Mouse (Mus musculus) liver, embryonic 15.5 days (tissue): Measurements from ENCODE around the gene Pou6f2. TPM values are rescaled to one million over a fixed set of nuclear protein-coding genes. Genes with fewer than 3 reads are reported as not detected.

Experiments used
- ATAC-seq: fragments of 200-750 bp; cut with Nextera tagmentation; 2 replicates; pipeline ENCODE4 v1.8.0; 2017; ENCODE audit warnings: moderate number of reproducible peaks, mild to moderate bottlenecking, moderate library complexity; ENCODE audit not compliant: insufficient read depth
- H3K27ac ChIP-seq: fragments of 300-500 bp; sonication (generic); replicated peaks from 2 replicates; pipeline ENCODE4 v1.5.1; 2015; ENCODE audit warnings: mild to moderate bottlenecking, inconsistent platforms
- H3K27me3 ChIP-seq: fragments of 300-500 bp; sonication (generic); 2 replicates; pipeline ENCODE4 v1.6.1; 2015; ENCODE audit warnings: mild to moderate bottlenecking, inconsistent platforms
- H3K36me3 ChIP-seq: fragments of 300-500 bp; sonication (generic); replicated peaks from 2 replicates; pipeline ENCODE4 v1.6.1; 2015; ENCODE audit warnings: moderate library complexity, mild to moderate bottlenecking, inconsistent platforms
- H3K4me1 ChIP-seq: fragments of 300-500 bp; sonication (generic); replicated peaks from 2 replicates; pipeline ENCODE4 v1.6.1; 2015; ENCODE audit warnings: inconsistent platforms
- H3K4me2 ChIP-seq: fragments of 300-500 bp; sonication (generic); 2 replicates; pipeline ENCODE4 v1.6.1; 2015; ENCODE audit warnings: moderate library complexity, mild to moderate bottlenecking, inconsistent platforms
- H3K4me3 ChIP-seq: fragments of 300-500 bp; sonication (generic); replicated peaks from 2 replicates; pipeline ENCODE4 v1.5.1; 2015; ENCODE audit warnings: mild to moderate bottlenecking, inconsistent platforms
- H3K9ac ChIP-seq: fragments of 300-500 bp; sonication (generic); 2 replicates; pipeline ENCODE4 v1.6.1; 2015; ENCODE audit warnings: moderate library complexity, mild to moderate bottlenecking, inconsistent platforms
- H3K9me3 ChIP-seq: fragments of 300-500 bp; sonication (generic); replicated peaks from 2 replicates; pipeline ENCODE4 v1.6.1; 2016; ENCODE audit warnings: inconsistent platforms
- WGBS: fragments of 180-500 bp; shearing (Covaris S2); methylation state at CpG from one replicate; pipeline ENCODE4 v1.1.7; 2015; ENCODE audit warnings: mixed read lengths; ENCODE audit not compliant: insufficient replicate concordance; 5-methylcytosine and 5-hydroxymethylcytosine counted together
- polyA plus RNA-seq: library from polyadenylated mRNA; unstranded; fragments of >200 nt; fragmentation: Nextera tagmentation; extraction: Ambion mirVana; gene quantifications from 2 replicates; pipeline ENCODE4 v1.2.1, GENCODE M21; 2015

The Pou6f2 gene
- polyA plus RNA-seq, 1 experiment from 2014 or later: not detected

DNA sequence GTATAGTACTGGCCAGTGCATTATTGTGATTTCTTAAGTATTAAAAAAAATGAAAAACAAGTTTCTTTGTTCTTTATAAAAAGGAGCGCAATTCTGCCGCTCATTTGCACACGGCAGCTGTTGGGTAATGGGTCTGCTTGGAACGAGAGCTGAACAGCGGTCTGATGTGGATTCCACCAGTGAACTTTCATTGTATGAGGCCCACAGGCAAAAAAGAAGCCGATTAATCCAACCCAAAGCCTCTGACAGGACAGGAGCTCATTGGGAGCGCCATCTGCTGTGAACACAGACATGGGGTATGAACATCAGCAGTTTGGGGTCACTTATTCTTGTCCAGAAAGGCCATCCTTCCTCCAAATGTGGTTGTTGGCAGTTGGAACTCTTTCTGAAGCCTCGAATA is 84.9 kb downstream of the Pou6f2 start:
- Histone ChIP-seq H3K27me3 (no peaks in the 10 kb centered on the region), H3K4me3 (no peak overlapping the region), H3K27ac (no peak overlapping the region), H3K4me1 (no peaks in the 10 kb centered on the region), H3K9ac (no peak overlapping the region), H3K9me3 (no peaks in the 10 kb centered on the region), H3K36me3 (no peaks in the 10 kb centered on the region), H3K4me2 (no peak overlapping the region)
- WGBS: 61% methylated on average over 8 of the region's 8 CpGs
- no peak for ATAC-seq

DNA sequence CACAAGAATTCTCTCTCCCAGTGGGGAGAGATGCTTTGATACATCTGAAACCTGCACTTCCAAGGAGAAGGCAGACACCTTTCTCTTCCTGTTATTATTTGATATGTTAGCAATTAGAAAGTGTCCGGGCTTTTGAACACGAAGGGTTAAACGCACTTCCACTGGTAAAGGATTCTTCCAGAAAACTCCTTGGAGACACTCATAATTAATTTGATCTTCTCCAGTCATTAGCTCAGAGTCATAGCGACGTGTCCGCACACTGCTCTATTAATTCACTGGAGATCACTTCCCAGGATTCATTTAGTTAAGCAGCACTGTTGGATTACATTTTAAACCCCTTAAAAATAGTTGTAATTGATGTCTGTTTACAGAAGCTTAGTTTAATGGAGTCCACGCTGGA is 88.5 kb downstream of the Pou6f2 start:
- ATAC-seq: no peak
- H3K27me3 ChIP-seq: no peaks in the 10 kb centered on the region
- no peak overlapping the region for H3K4me3 ChIP-seq
- WGBS: 69% methylated on average over 7 of the region's 7 CpGs
- H3K4me2 ChIP-seq: no peak overlapping the region
- no peak overlapping the region for H3K27ac ChIP-seq
- no peaks in the 10 kb centered on the region for H3K9me3 ChIP-seq
- H3K36me3 ChIP-seq: no peaks in the 10 kb centered on the region
- H3K4me1 ChIP-seq: no peaks in the 10 kb centered on the region
- no peak overlapping the region for H3K9ac ChIP-seq

DNA sequence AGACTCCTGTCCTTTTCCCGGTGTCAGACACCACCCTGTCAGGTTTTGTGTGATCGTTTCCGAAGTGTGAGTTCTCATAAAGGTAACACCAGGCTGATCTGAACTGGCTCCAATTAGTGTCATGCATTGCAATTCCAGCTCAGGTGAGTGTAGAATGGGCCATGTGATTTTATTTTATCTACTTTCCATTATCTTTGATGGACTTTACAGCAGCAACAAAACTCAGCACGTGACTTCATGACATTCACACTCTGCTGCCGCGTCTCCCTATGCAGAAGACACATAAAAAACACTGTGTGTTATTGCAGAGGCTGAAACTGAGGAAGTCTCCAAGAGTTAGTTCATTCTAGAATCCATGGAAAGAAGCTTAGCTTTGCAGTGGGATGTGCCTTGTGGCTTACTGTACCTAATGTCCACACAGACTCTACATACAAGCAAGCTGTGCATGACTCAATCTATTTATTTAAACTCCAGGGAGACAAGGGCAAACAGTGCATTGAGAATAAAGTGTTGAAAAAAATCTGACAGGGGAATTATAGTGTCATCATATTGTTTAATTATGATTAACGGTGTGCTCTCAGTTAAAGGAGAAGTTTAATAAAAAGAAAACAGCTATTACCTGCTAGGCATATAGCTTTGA is 90.9 kb downstream of the Pou6f2 start:
- Histone ChIP-seq H3K27ac (no peak overlapping the region), H3K4me2 (no peak overlapping the region), H3K4me1 (no peaks in the 10 kb centered on the region), H3K27me3 (no peaks in the 10 kb centered on the region), H3K9ac (no peak overlapping the region), H3K9me3 (no peaks in the 10 kb centered on the region), H3K4me3 (no peak overlapping the region), H3K36me3 (no peaks in the 10 kb centered on the region)
- ATAC-seq: no peak
- 74% methylated on average over 7 of the region's 7 CpGs for WGBS

DNA sequence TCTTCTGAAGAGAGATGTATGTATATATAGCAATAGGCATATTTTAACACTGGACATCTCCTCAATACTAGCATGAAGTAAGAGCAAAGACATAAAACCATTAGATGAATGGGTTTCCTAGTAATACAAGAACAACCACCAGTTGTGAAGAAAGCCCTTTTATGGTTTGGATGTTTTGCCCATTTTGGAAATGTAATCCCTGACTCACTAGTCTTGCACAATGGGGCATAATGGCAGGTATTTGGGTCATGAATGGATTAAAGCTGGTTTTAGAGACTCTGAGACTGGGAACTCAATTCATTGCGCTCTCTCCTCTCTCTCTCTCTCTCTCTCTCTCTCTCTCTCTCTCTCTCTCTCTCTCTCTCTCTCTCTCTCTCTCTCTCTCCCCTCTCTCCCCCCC is 97.5 kb downstream of the Pou6f2 start:
- no peak for ATAC-seq
- Histone ChIP-seq H3K9ac (no peak overlapping the region), H3K9me3 (no peaks in the 10 kb centered on the region), H3K27ac (no peak overlapping the region), H3K4me1 (no peaks in the 10 kb centered on the region), H3K27me3 (no peaks in the 10 kb centered on the region), H3K36me3 (no peaks in the 10 kb centered on the region), H3K4me3 (no peak overlapping the region), H3K4me2 (no peak overlapping the region)
- WGBS: 85% methylated on average over 1 of the region's 1 CpGs

DNA sequence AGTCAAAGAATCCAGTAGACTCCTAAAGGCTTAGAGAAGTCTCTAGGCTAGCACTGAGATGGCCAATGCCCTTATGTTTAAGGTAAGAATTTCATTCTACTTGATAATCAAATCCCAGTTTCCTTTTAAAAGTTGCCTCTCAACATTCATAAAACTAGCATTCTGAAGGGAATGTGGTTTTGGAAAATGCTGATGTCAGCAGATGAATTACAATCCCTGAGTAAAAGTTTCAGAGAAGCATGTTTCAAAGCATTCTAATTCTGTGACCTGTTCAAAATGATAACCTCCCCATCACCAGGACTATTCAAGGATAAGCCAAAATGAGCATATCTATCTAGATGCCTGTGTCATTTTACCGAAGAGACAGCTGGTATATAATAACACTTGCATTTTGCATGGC is 104.0 kb downstream of the Pou6f2 start:
- WGBS: 67% methylated on average over 1 of the region's 1 CpGs
- Histone ChIP-seq H3K9me3 (no peaks in the 10 kb centered on the region), H3K9ac (no peak overlapping the region), H3K27ac (no peak overlapping the region), H3K27me3 (no peaks in the 10 kb centered on the region), H3K4me2 (no peak overlapping the region), H3K4me1 (no peaks in the 10 kb centered on the region), H3K4me3 (no peak overlapping the region), H3K36me3 (no peaks in the 10 kb centered on the region)
- ATAC-seq: no peak

DNA sequence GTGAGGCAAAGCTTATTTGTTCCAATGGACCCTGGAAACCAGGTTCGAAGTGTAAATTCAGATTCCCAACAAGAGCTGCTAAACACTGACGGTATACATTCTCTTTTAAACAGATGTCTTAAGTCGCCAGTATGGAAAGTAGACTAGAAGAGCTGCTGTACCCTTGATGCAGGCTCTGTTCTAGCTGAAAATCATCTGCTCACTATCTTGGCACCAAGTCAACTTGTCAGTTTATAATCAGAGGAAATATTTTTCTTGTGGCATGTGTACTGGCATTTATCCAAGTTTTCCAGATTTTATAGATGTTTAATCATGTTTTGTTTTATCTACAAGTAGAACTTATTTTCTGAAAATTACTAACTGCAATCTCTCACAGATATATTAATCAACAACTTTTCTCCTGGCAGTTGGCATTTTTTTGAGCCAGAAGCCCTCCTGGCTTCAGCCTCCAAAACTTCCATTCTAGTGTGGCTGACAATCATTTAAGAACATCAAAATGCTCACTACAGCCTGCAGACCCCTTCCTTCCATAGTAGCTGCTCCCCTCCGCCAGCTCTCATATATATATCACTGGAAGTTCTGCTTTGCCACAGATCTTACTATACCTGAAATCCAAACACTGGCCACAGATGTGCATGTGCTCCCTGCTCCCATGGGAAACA is 107.1 kb downstream of the Pou6f2 start:
- Histone ChIP-seq H3K4me1 (no peaks in the 10 kb centered on the region), H3K9ac (no peak overlapping the region), H3K9me3 (no peaks in the 10 kb centered on the region), H3K27me3 (no peaks in the 10 kb centered on the region), H3K4me3 (no peak overlapping the region), H3K4me2 (no peak overlapping the region), H3K36me3 (no peaks in the 10 kb centered on the region), H3K27ac (no peak overlapping the region)
- ATAC-seq: no peak
- 60% methylated on average over 4 of the region's 4 CpGs for WGBS

DNA sequence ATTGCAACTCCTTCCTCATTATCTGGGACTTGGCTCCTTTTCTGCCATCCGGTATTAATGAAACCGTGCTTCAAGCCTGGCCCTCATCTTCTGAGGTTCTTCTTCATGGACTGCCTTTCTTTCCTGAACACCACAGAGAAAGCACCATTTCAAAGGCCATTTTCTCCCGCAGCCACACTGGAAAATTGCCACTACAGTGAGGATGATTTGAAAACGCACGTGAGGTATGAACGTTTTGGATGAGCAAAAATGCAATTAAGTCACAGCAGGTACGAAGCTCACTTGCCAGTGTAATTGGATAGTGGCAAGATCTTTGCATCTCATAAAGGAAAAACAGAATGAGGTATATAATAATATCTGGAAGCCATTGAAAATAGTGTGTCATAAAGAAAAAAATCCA is 110.0 kb downstream of the Pou6f2 start:
- Histone ChIP-seq H3K9ac (no peak overlapping the region), H3K27ac (no peak overlapping the region), H3K4me1 (no peaks in the 10 kb centered on the region), H3K36me3 (no peaks in the 10 kb centered on the region), H3K9me3 (no peaks in the 10 kb centered on the region), H3K4me3 (no peak overlapping the region), H3K27me3 (no peaks in the 10 kb centered on the region), H3K4me2 (no peak overlapping the region)
- WGBS: 71% methylated on average over 7 of the region's 7 CpGs
- ATAC-seq: no peak

DNA sequence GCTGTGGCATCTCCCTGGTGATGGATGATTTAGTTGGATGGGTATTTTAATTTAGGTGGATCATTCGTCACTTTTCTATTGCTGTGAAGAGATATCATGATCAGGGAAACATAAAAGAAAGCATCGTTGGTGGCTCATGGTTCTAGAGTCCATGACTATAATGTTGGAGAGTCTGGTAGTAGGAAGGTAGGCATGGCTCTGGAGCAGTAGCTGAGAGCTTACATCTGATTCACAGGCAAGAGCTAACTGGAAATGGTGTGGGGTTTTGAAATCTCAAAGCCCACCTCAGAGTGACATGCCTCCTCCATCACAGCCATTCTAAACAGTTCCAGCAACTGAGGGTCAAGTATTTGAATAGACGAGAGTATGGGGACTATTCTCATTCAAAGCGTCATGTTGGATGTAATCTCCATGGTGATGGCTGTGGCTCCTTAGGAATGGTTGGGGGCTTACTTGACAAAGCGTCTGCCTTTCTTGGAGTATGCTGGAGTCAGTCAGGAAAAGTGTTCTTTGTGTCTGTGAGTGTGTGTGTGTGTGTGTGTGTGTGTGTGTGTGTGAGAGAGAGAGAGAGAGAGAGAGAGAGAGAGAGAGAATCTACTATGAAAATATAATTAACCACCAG is 115.0 kb downstream of the Pou6f2 start:
- Histone ChIP-seq H3K27ac (no peak overlapping the region), H3K27me3 (no peaks in the 10 kb centered on the region), H3K9ac (no peak overlapping the region), H3K4me2 (no peak overlapping the region), H3K4me3 (no peak overlapping the region), H3K9me3 (no peaks in the 10 kb centered on the region), H3K4me1 (no peaks in the 10 kb centered on the region), H3K36me3 (no peaks in the 10 kb centered on the region)
- no peak for ATAC-seq
- WGBS: 56% methylated on average over 5 of the region's 5 CpGs

DNA sequence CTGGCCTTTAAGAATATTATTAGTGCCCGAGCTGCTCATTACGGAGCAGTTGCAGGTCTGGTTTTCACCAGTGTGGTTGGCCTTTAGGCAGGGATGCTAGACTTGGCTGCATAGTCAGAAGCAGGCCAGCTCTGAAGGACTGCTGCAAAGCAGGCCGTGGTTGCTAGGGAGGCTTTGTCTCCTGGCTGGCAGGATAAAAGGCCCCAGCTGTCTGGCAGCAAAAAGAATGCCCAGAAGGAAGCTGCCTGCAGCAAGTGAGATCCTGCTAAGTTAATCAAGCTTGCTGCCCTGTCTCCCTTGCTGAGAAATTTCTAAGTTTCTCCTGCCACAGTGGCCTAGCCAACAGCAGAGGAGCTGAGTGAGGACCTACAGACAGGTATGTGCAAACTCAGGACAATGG is 116.4 kb downstream of the Pou6f2 start:
- ATAC-seq: no peak
- no peaks in the 10 kb centered on the region for H3K9me3 ChIP-seq
- H3K27me3 ChIP-seq: no peaks in the 10 kb centered on the region
- H3K9ac ChIP-seq: no peak overlapping the region
- WGBS: 59% methylated on average over 3 of the region's 3 CpGs
- H3K27ac ChIP-seq: no peak overlapping the region
- H3K4me2 ChIP-seq: no peak overlapping the region
- no peak overlapping the region for H3K4me3 ChIP-seq
- H3K36me3 ChIP-seq: no peaks in the 10 kb centered on the region
- H3K4me1 ChIP-seq: no peaks in the 10 kb centered on the region

DNA sequence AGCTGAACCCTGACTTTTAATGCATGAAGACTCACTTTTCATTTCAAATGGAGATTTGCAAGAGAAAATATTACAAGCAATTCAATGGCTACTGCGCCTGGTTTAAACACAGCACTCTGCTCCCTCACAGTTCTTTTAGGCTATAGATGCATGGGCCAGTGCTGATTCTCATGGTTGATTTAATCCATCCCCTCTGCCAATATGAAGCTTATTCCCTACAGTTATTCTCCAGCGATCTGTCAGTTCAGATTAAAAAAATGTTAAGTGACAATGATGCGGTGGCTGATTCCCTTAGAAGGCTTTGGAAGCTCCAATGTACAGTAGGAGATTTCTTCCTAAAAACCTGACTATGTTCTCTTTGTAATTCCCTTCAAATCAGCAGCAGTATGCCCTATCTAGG is 144.4 kb downstream of the Pou6f2 start:
- Histone ChIP-seq H3K36me3 (no peaks in the 10 kb centered on the region), H3K27me3 (no peaks in the 10 kb centered on the region), H3K27ac (no peak overlapping the region), H3K4me2 (no peak overlapping the region), H3K9me3 (no peaks in the 10 kb centered on the region), H3K4me1 (no peaks in the 10 kb centered on the region), H3K9ac (no peak overlapping the region), H3K4me3 (no peak overlapping the region)
- 66% methylated on average over 3 of the region's 3 CpGs for whole genome bisulfite sequencing
- ATAC-seq: no peak

DNA sequence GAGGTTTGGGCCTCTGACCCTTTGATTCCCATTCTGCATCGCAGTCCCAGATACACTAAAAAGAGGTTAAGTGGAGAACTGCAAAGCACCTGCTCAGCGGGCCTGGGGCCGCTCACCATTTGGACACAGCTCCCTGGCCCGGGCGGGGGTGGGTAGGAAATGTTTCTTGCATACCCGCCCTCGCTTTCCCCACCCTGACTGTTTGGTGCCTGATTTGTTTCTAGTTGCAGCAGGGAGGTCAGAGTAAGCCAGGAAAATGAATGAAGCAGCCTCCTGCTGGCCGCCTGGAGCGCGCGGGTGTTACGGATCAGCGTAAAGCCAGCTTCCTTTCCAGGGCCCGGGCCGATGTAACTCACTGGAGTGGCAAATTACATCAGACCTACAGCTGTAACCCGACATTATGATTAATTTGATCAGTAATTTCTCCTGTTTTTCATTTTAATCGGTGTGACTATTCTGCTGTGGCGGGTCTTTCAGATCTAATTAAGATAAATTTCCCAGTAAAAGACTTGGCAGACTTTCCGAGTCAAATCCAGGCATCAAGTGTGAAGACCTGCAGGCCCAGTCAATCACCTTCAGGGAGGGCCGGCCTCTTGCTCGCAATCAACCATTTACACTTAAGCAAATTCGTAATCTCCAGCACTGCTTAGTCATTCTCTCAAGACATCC is 178.8 kb downstream of the Pou6f2 start:
- Histone ChIP-seq H3K9me3 (no peaks in the 10 kb centered on the region), H3K36me3 (no peaks in the 10 kb centered on the region), H3K4me1 (no peaks in the 10 kb centered on the region), H3K27ac (no peak overlapping the region), H3K4me2 (no peak overlapping the region), H3K9ac (no peak overlapping the region), H3K4me3 (no peak overlapping the region), H3K27me3 (no peaks in the 10 kb centered on the region)
- WGBS: 35% methylated on average over 22 of the region's 22 CpGs
- no peak for ATAC-seq
